Mouse (Mus musculus): Measurements from ENCODE around the gene Megf11. TPM values are rescaled to one million over a fixed set of nuclear protein-coding genes. Genes with fewer than 3 reads are reported as not detected.

The Megf11 gene
- polyA plus RNA-seq, 1 experiment from 2014 or later, result 12.5 TPM

- Histone ChIP-seq H3K36me3 (no peaks in the 10 kb centered on the region), H3K4me3 (no peak overlapping the region), H3K9ac (no peak overlapping the region), H3K4me1 (peaks cover 12% of the 10 kb centered on the region), H3K27ac (no peak overlapping the region), H3K4me2 (replicated peaks) (no peak overlapping the region), H3K27me3 (replicated peaks) (no peaks in the 10 kb centered on the region), H3K9me3 (no peaks in the 10 kb centered on the region)
- 89% methylated on average over 8 of the region's 8 CpGs for WGBS
- ATAC-seq (ENCODE audit: low FRiP score, low read depth), result no peak
Observed at GRCm38 (mm10) chr9:64534856-64535539, 149.6 kb downstream of the Megf11 start.

- no peaks in the 10 kb centered on the region for H3K36me3 ChIP-seq
- no peaks in the 10 kb centered on the region for H3K9me3 ChIP-seq
- peaks cover 12% of the 10 kb centered on the region for H3K4me1 ChIP-seq
- no peak overlapping the region for H3K4me2 ChIP-seq (replicated peaks)
- no peak overlapping the region for H3K9ac ChIP-seq
- no peaks in the 10 kb centered on the region for H3K27me3 ChIP-seq (replicated peaks)
- no peak overlapping the region for H3K27ac ChIP-seq
- no peak for ATAC-seq (ENCODE audit: low FRiP score, low read depth)
- WGBS, result 74% methylated on average over 4 of the region's 4 CpGs
- H3K4me3 ChIP-seq, result no peak overlapping the region
Observed at GRCm38 (mm10) chr9:64537821-64538220, 152.4 kb downstream of the Megf11 start.

GRCm38 (mm10) chr9:64542246-64542645 is 156.8 kb downstream of the Megf11 start:
- 85% methylated on average over 4 of the region's 4 CpGs for WGBS
- Histone ChIP-seq H3K36me3 (no peaks in the 10 kb centered on the region), H3K27ac (no peak overlapping the region), H3K4me2 (replicated peaks) (no peak overlapping the region), H3K27me3 (replicated peaks) (no peaks in the 10 kb centered on the region), H3K9ac (no peak overlapping the region), H3K4me1 (no peaks in the 10 kb centered on the region), H3K4me3 (no peak overlapping the region), H3K9me3 (no peaks in the 10 kb centered on the region)
- ATAC-seq (ENCODE audit: low FRiP score, low read depth), result no peak

- no peaks in the 10 kb centered on the region for H3K36me3 ChIP-seq
- H3K4me3 ChIP-seq, result no peak overlapping the region
- H3K4me1 ChIP-seq, result no peaks in the 10 kb centered on the region
- no peaks in the 10 kb centered on the region for H3K9me3 ChIP-seq
- no peak overlapping the region for H3K27ac ChIP-seq
- H3K9ac ChIP-seq, result no peak overlapping the region
- WGBS, result 66% methylated on average over 7 of the region's 7 CpGs
- H3K4me2 ChIP-seq (replicated peaks), result no peak overlapping the region
- H3K27me3 ChIP-seq (replicated peaks), result no peaks in the 10 kb centered on the region
- ATAC-seq (ENCODE audit: low FRiP score, low read depth), result no peak
Observed at GRCm38 (mm10) chr9:64543125-64543524, 157.7 kb downstream of the Megf11 start.

- ATAC-seq (ENCODE audit: low FRiP score, low read depth), result no peak
- no peaks in the 10 kb centered on the region for H3K9me3 ChIP-seq
- H3K4me2 ChIP-seq (replicated peaks), result no peak overlapping the region
- H3K9ac ChIP-seq, result no peak overlapping the region
- no peak overlapping the region for H3K4me3 ChIP-seq
- H3K36me3 ChIP-seq, result no peaks in the 10 kb centered on the region
- peaks cover 8% of the 10 kb centered on the region for H3K4me1 ChIP-seq
- H3K27ac ChIP-seq, result no peak overlapping the region
- 56% methylated on average over 7 of the region's 7 CpGs for WGBS
- no peaks in the 10 kb centered on the region for H3K27me3 ChIP-seq (replicated peaks)
Observed at GRCm38 (mm10) chr9:64546344-64546991, 161.0 kb downstream of the Megf11 start.

- no peak overlapping the region for H3K9ac ChIP-seq
- no peaks in the 10 kb centered on the region for H3K9me3 ChIP-seq
- ATAC-seq (ENCODE audit: low FRiP score, low read depth), result no peak
- WGBS, result 79% methylated on average over 6 of the region's 6 CpGs
- H3K27me3 ChIP-seq (replicated peaks), result no peaks in the 10 kb centered on the region
- no peak overlapping the region for H3K4me2 ChIP-seq (replicated peaks)
- H3K4me3 ChIP-seq, result no peak overlapping the region
- H3K4me1 ChIP-seq, result peaks cover 12% of the 10 kb centered on the region
- H3K36me3 ChIP-seq, result no peaks in the 10 kb centered on the region
- H3K27ac ChIP-seq, result no peak overlapping the region
Observed at GRCm38 (mm10) chr9:64548332-64548731, 162.9 kb downstream of the Megf11 start.

GRCm38 (mm10) chr9:64551307-64551706 is 165.9 kb downstream of the Megf11 start:
- Histone ChIP-seq H3K4me2 (replicated peaks) (no peak overlapping the region), H3K4me1 (peaks cover 18% of the 10 kb centered on the region), H3K9me3 (no peaks in the 10 kb centered on the region), H3K4me3 (no peak overlapping the region), H3K36me3 (no peaks in the 10 kb centered on the region), H3K27ac (no peak overlapping the region), H3K27me3 (replicated peaks) (no peaks in the 10 kb centered on the region), H3K9ac (no peak overlapping the region)
- WGBS, result 90% methylated on average over 1 of the region's 1 CpGs
- no peak for ATAC-seq (ENCODE audit: low FRiP score, low read depth)

GRCm38 (mm10) chr9:64552046-64552445 is 166.6 kb downstream of the Megf11 start:
- WGBS, result 71% methylated on average over 4 of the region's 4 CpGs
- Histone ChIP-seq H3K4me1 (peaks cover 18% of the 10 kb centered on the region), H3K27ac (no peak overlapping the region)

GRCm38 (mm10) chr9:64553441-64553840 is 168.0 kb downstream of the Megf11 start:
- Histone ChIP-seq H3K36me3 (no peaks in the 10 kb centered on the region), H3K27ac (no peak overlapping the region), H3K4me2 (replicated peaks) (no peak overlapping the region), H3K4me3 (no peak overlapping the region), H3K9ac (no peak overlapping the region), H3K27me3 (replicated peaks) (no peaks in the 10 kb centered on the region), H3K4me1 (peaks cover 18% of the 10 kb centered on the region), H3K9me3 (no peaks in the 10 kb centered on the region)
- WGBS, result 66% methylated on average over 4 of the region's 4 CpGs
- no peak for ATAC-seq (ENCODE audit: low FRiP score, low read depth)

More at GRCm38 (mm10) chr9:64552046-64552445, 166.6 kb downstream of the Megf11 start:
- no peak overlapping the region for H3K9ac ChIP-seq
- ATAC-seq (ENCODE audit: low FRiP score, low read depth), result no peak
- no peaks in the 10 kb centered on the region for H3K9me3 ChIP-seq
- H3K36me3 ChIP-seq, result no peaks in the 10 kb centered on the region
- no peak overlapping the region for H3K4me3 ChIP-seq
- H3K4me2 ChIP-seq (replicated peaks), result no peak overlapping the region
- H3K27me3 ChIP-seq (replicated peaks), result no peaks in the 10 kb centered on the region

GRCm38 (mm10) chr9:64555620-64556019 is 170.2 kb downstream of the Megf11 start:
- Histone ChIP-seq H3K4me2 (replicated peaks) (no peak overlapping the region), H3K9ac (no peak overlapping the region), H3K9me3 (no peaks in the 10 kb centered on the region), H3K4me3 (no peak overlapping the region), H3K27me3 (replicated peaks) (no peaks in the 10 kb centered on the region), H3K4me1 (peaks cover 12% of the 10 kb centered on the region), H3K36me3 (no peaks in the 10 kb centered on the region), H3K27ac (no peak overlapping the region)
- 46% methylated on average over 7 of the region's 7 CpGs for WGBS
- no peak for ATAC-seq (ENCODE audit: low FRiP score, low read depth)

- Histone ChIP-seq H3K4me3 (no peak overlapping the region), H3K4me2 (replicated peaks) (no peak overlapping the region), H3K9me3 (no peaks in the 10 kb centered on the region), H3K4me1 (peaks cover 10% of the 10 kb centered on the region), H3K27me3 (replicated peaks) (no peaks in the 10 kb centered on the region), H3K36me3 (no peaks in the 10 kb centered on the region), H3K9ac (no peak overlapping the region), H3K27ac (no peak overlapping the region)
- ATAC-seq (ENCODE audit: low FRiP score, low read depth), result no peak
- 89% methylated on average over 11 of the region's 11 CpGs for WGBS
Observed at GRCm38 (mm10) chr9:64557110-64557745, 171.8 kb downstream of the Megf11 start.

GRCm38 (mm10) chr9:64557846-64558530 is 172.6 kb downstream of the Megf11 start:
- Histone ChIP-seq H3K27ac (no peak overlapping the region), H3K36me3 (no peaks in the 10 kb centered on the region), H3K9ac (no peak overlapping the region), H3K27me3 (replicated peaks) (no peaks in the 10 kb centered on the region), H3K4me1 (peaks cover 10% of the 10 kb centered on the region), H3K4me2 (replicated peaks) (no peak overlapping the region), H3K9me3 (peaks cover 4% of the 10 kb centered on the region), H3K4me3 (no peak overlapping the region)
- 94% methylated on average over 7 of the region's 7 CpGs for WGBS
- ATAC-seq (ENCODE audit: low FRiP score, low read depth), result no peak

Measured in neural tube, embryonic 12.5 days (tissue).